Comparison of ENCODE assay signal across 8 mouse cellular contexts in the genomic region with DNA sequence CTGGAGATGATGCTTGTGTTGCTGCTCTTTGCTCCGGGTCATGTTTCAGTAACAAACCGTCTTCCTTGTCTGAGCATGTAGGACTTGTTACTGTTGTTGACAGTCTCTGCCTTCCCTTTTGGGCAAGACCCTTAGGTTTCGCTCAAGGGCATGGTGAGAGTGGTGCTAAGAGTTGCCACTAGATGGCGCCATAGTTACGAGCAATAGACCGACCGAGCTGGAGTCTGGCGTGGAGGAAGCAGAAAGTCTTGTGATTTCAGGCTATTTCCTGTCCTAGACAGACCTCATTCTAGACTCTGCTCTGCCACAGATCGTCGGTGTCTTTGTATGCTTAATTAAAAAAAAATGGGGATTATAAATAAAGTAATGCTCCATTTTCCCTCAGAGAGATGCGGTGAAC. TPM values are rescaled to one million over a fixed set of nuclear protein-coding genes. Genes with fewer than 3 reads are reported as not detected.
DNase-seq lines count a peak whose midpoint lies in the region; ATAC-seq and TF ChIP-seq lines count a peak whose summit lies in the region.

No protein-coding gene starts in this region.

- WGBS in intestine, embryonic 16.5 days = 9% methylated on average over 11 of the region's 11 CpGs
- WGBS in midbrain, postnatal 0 days = 9% methylated on average over 11 of the region's 11 CpGs

- H3K4me3 ChIP-seq in intestine, embryonic 16.5 days (ENCODE audit: low read length) = no peak overlapping the region
- H3K4me3 ChIP-seq in midbrain, postnatal 0 days (ENCODE audit: low read depth, low read length) = no peak overlapping the region

- no peaks in the 10 kb centered on the region for H3K36me3 ChIP-seq in intestine, embryonic 16.5 days (ENCODE audit: control insufficient read depth, insufficient read depth, low read length)
- no peaks in the 10 kb centered on the region for H3K36me3 ChIP-seq in midbrain, postnatal 0 days (ENCODE audit: insufficient read depth, low read length)

- no peaks in the 10 kb centered on the region for H3K27me3 ChIP-seq in intestine, embryonic 16.5 days (replicated peaks; ENCODE audit: control insufficient read depth, insufficient read depth, low read length)
- 0 out of 2 replicates have a peak, but pooled peaks cover 3% of the 10 kb centered on the region for H3K27me3 ChIP-seq in midbrain, postnatal 0 days (ENCODE audit: insufficient read depth, low read length)

- no peak overlapping the region for H3K27ac ChIP-seq in intestine, embryonic 16.5 days (ENCODE audit: low read length)
- no peak overlapping the region for H3K27ac ChIP-seq in midbrain, postnatal 0 days (ENCODE audit: low read depth, low read length)

- DNase-seq in urinary bladder, adult 18-20 months (ENCODE audit: low spot score in 2 of 2) = peak; percentile 47 to 54
- DNase-seq in urinary bladder, postnatal 10 days (ENCODE audit: low spot score) = no peak
- DNase-seq in cerebellum, postnatal 4 days (ENCODE audit: low spot score in 2 of 2) = peak; percentile 67 to 85
- peak; percentile 49 to 50 for DNase-seq in gastrocnemius, adult 8-10 months (ENCODE audit: low spot score in 2 of 2)
- peak; percentile 83 for DNase-seq in left cerebral cortex, postnatal 4 days
- DNase-seq in midbrain, postnatal 0 days (ENCODE audit: low spot score) = peak; percentile 92
- DNase-seq in spleen, postnatal 4 days (ENCODE audit: low spot score in 2 of 2) = peak; percentile 51 to 81

- ATAC-seq in intestine, embryonic 16.5 days = peak; percentile 71
- ATAC-seq in midbrain, postnatal 0 days (ENCODE audit: low FRiP score) = peak; percentile 56; the same call in 1 of the 2 replicates

- no peak overlapping the region for H3K9ac ChIP-seq in intestine, embryonic 16.5 days (ENCODE audit: low read depth, low read length)
- H3K9ac ChIP-seq in midbrain, postnatal 0 days (replicated peaks; ENCODE audit: low read length, poor library complexity, severe bottlenecking) = no peak overlapping the region

- peak; percentile 99 for TF ChIP-seq CTCF in midbrain, postnatal 0 days (IDR thresholded peaks at IDR 0.05)

- H3K4me1 ChIP-seq in intestine, embryonic 16.5 days (ENCODE audit: control insufficient read depth, insufficient read depth, low read length) = no peaks in the 10 kb centered on the region
- no peaks in the 10 kb centered on the region for H3K4me1 ChIP-seq in midbrain, postnatal 0 days (ENCODE audit: insufficient read depth, low read length)

- intact Hi-C loops in left cerebral cortex, postnatal 4 days (cut with DNase I) = loop anchor here (2.0 to 10.0 kb wide), 4 partner anchors 351 to 967 kb away; a partner anchor contains a TSS

- no peaks in the 10 kb centered on the region for H3K9me3 ChIP-seq in intestine, embryonic 16.5 days (ENCODE audit: control insufficient read depth, low read length)
- no peaks in the 10 kb centered on the region for H3K9me3 ChIP-seq in midbrain, postnatal 0 days (ENCODE audit: low read length)

- H3K4me2 ChIP-seq in intestine, embryonic 16.5 days (ENCODE audit: low read depth, low read length) = no peak overlapping the region
- H3K4me2 ChIP-seq in midbrain, postnatal 0 days (ENCODE audit: low read depth, low read length, poor library complexity, severe bottlenecking) = no peak overlapping the region

RNA-seq across cellular contexts. Expression of a gene that starts 40.3 kb away (rescaled TPM):
- total RNA-seq in gastrocnemius, adult 8-10 months (2022) = 100 to 1,000 TPM; 165 to 183 (median 166) TPM
- polyA plus RNA-seq in intestine, embryonic 16.5 days (2015; fragmentation: Nextera tagmentation; extraction: Ambion mirVana) = not detected in 2 replicates
- not detected for total RNA-seq in left cerebral cortex, postnatal 4 days (2021)
- not detected in 2 replicates for total RNA-seq in midbrain, postnatal 0 days (2014; rRNA removed)
- polyA plus RNA-seq in midbrain, postnatal 0 days (2015; fragmentation: Nextera tagmentation; extraction: Ambion mirVana) = not detected in 2 replicates

Comparison
In these comparisons a context has a peak if more than half of its experiments do, and no peak if none do; other contexts are left out.
1. RNA of a gene that starts 40.3 kb away (total RNA-seq): 165 to 183 TPM in gastrocnemius, adult 8-10 months; not detected in left cerebral cortex, postnatal 4 days and not detected in midbrain, postnatal 0 days; every median in the first group is over 100 times any median in the second.